Mouse (Mus musculus) liver, embryonic 14.5 days (tissue): Measurements from ENCODE around the gene Atm. TPM values are rescaled to one million over a fixed set of nuclear protein-coding genes. Genes with fewer than 3 reads are reported as not detected.
A peak's percentile ranks its signal among the peaks of the same experiment; 100 is the strongest.

ENCODE experiments used
- ATAC-seq: fragments of 200-750 bp; cut with Nextera tagmentation; 2 replicates; pipeline ENCODE4 v1.8.0; 2017; ENCODE audit warnings: moderate number of reproducible peaks, mild to moderate bottlenecking, moderate library complexity; ENCODE audit not compliant: insufficient read depth
- DNase-seq, 3 experiments: peaks; one replicate each; pipeline ENCODE4 v3.0.0-alpha.2; 2012 to 2013; ENCODE audit warnings: low read depth in 3 of 3, low spot score in 3 of 3
- H3K27ac ChIP-seq: fragments of 300-500 bp; sonication (generic); 2 replicates; pipeline ENCODE4 v1.5.1; 2014; ENCODE audit warnings: moderate library complexity, mild to moderate bottlenecking, control low read depth, inconsistent platforms
- H3K27me3 ChIP-seq: fragments of 300-500 bp; sonication (generic); 2 replicates; pipeline ENCODE4 v1.6.1; 2014; ENCODE audit warnings: mild to moderate bottlenecking, low read length, moderate library complexity; ENCODE audit not compliant: control insufficient read depth, insufficient read depth
- H3K36me3 ChIP-seq: fragments of 300-500 bp; sonication (generic); replicated peaks from 2 replicates; pipeline ENCODE4 v1.6.1; 2014; ENCODE audit warnings: low read depth; ENCODE audit not compliant: control insufficient read depth, insufficient read depth
- H3K4me1 ChIP-seq, 2 experiments: fragments of 200-500 bp in 1 of 2; fragments of 300-500 bp in 1 of 2; sonication (generic) in 1 of 2; replicated peaks; 2 replicates each; pipeline ENCODE4 v1.6.1; 2012 to 2014; ENCODE audit warnings: antibody characterized with exemption in 1 of 2, inconsistent platforms in 1 of 2, low read length in 1 of 2; ENCODE audit not compliant: control insufficient read depth in 2 of 2, insufficient read depth in 2 of 2
- H3K4me2 ChIP-seq: fragments of 300-500 bp; sonication (generic); 2 replicates; pipeline ENCODE4 v1.6.1; 2014; ENCODE audit warnings: low read depth, mild to moderate bottlenecking, control low read depth, moderate library complexity
- H3K4me3 ChIP-seq, 2 experiments: fragments of 200-500 bp in 1 of 2; fragments of 300-500 bp in 1 of 2; sonication (generic) in 1 of 2; 2 replicates each; pipeline ENCODE4 v1.5.1; 2012 to 2014; ENCODE audit warnings: low read depth in 2 of 2, low read length in 2 of 2, mild to moderate bottlenecking in 2 of 2, control low read depth in 1 of 2, inconsistent platforms in 1 of 2, moderate library complexity in 1 of 2; ENCODE audit not compliant: insufficient read depth in 1 of 2
- H3K9ac ChIP-seq: fragments of 300-500 bp; sonication (generic); replicated peaks from 2 replicates; pipeline ENCODE4 v1.6.1; 2014; ENCODE audit warnings: mild to moderate bottlenecking, control low read depth, moderate library complexity
- H3K9me3 ChIP-seq: fragments of 300-500 bp; sonication (generic); 2 replicates; pipeline ENCODE4 v1.6.1; 2016; ENCODE audit warnings: low read length, mixed read lengths; ENCODE audit not compliant: control insufficient read depth
- CTCF ChIP-seq: IDR thresholded peaks from 2 replicates; pipeline ENCODE4 v1.5.1; 2016; ENCODE audit warnings: antibody characterized with exemption, low read depth, control low read depth
- EP300 ChIP-seq: IDR thresholded peaks from 2 replicates; pipeline ENCODE4 v1.6.1; 2016; ENCODE audit warnings: antibody characterized with exemption, low read depth
- WGBS: fragments of 180-500 bp; shearing (Covaris S2); extraction: QIAGEN DNeasy Blood & Tissue Kit; methylation state at CpG from one replicate; pipeline ENCODE4 v1.1.7; 2014; ENCODE audit not compliant: insufficient replicate concordance; 5-methylcytosine and 5-hydroxymethylcytosine counted together
- polyA plus RNA-seq, 2 experiments: library from polyadenylated mRNA; depleted of rRNA in 1 of 2; stranded (reverse) in 1 of 2; unstranded in 1 of 2; fragments of >200 nt; fragmentation: Nextera tagmentation in 1 of 2; extraction: Ambion mirVana in 1 of 2; gene quantifications; 2 replicates each; pipeline versions ENCODE4 v1.2.1 to v1.2.3; 2012 to 2014

The Atm gene
- polyA plus RNA-seq, 2 experiments, result 2.7 to 3.5 TPM

GRCm38 (mm10) chr9:53537336-53537965 is 911 bp upstream of the Atm start:
- peak overlapping the region; percentile 83 to 95 for H3K4me3 ChIP-seq
- H3K27me3 ChIP-seq, result no peaks in the 10 kb centered on the region
- H3K9me3 ChIP-seq, result no peaks in the 10 kb centered on the region
- DNase-seq, result peak in 2 of 3 experiments; percentile 11 to 22
- ATAC-seq, result peak; percentile 33; the same call in 1 of the 2 replicates
- H3K9ac ChIP-seq, result peak overlapping the region; percentile 96
- TF ChIP-seq CTCF (no peak), EP300 (no peak)
- H3K4me1 ChIP-seq, result peaks cover 0 to 4% of the 10 kb centered on the region in 2 experiments; a peak in 3 of 4 replicates
- H3K27ac ChIP-seq, result peak overlapping the region; percentile 68
- peak overlapping the region; percentile 83 for H3K4me2 ChIP-seq
- H3K36me3 ChIP-seq, result no peaks in the 10 kb centered on the region; the same call in 1 of the 2 replicates
- WGBS, result under 1% methylated on average over 32 of the region's 34 CpGs

GRCm38 (mm10) chr9:53535416-53536320 is 872 bp downstream of the Atm start:
- no peak for ATAC-seq
- 10% methylated on average over 17 of the region's 17 CpGs for WGBS

GRCm38 (mm10) chr9:53517373-53518009 is 19.0 kb downstream of the Atm start:
- Histone ChIP-seq H3K9me3 (no peaks in the 10 kb centered on the region), H3K4me1 (no peaks in the 10 kb centered on the region; a peak in 1 of 4 replicates), H3K36me3 (no peaks in the 10 kb centered on the region; the same call in 1 of the 2 replicates), H3K27ac (no peak overlapping the region), H3K4me2 (no peak overlapping the region), H3K27me3 (no peaks in the 10 kb centered on the region), H3K4me3 (no peak overlapping the region), H3K9ac (no peak overlapping the region)
- WGBS, result 72% methylated on average over 9 of the region's 9 CpGs
- DNase-seq (no peak), ATAC-seq (no peak)
- TF ChIP-seq EP300 (no peak), CTCF (no peak)

More at GRCm38 (mm10) chr9:53535416-53536320, 872 bp downstream of the Atm start:
- peak overlapping the region; percentile 65 for H3K9ac ChIP-seq
- H3K4me1 ChIP-seq, result peaks cover 0 to 4% of the 10 kb centered on the region in 2 experiments; a peak in 3 of 4 replicates
- H3K4me2 ChIP-seq, result peak overlapping the region; percentile 96
- TF ChIP-seq EP300 (no peak), CTCF (no peak)
- H3K4me3 ChIP-seq, result peak overlapping the region; percentile 77 to 95
- no peaks in the 10 kb centered on the region for H3K9me3 ChIP-seq
- no peaks in the 10 kb centered on the region for H3K27me3 ChIP-seq
- no peaks in the 10 kb centered on the region; the same call in 1 of the 2 replicates for H3K36me3 ChIP-seq
- peak overlapping the region; percentile 30 for H3K27ac ChIP-seq
- DNase-seq, result peak; percentile 20 to 42 (median 40)

GRCm38 (mm10) chr9:53514091-53514490 is 22.4 kb downstream of the Atm start:
- H3K36me3 ChIP-seq, result no peaks in the 10 kb centered on the region
- no peaks in the 10 kb centered on the region for H3K4me1 ChIP-seq
- no peak for TF ChIP-seq CTCF
- no peak for TF ChIP-seq EP300
- ATAC-seq (no peak), DNase-seq (no peak)
- no peak overlapping the region for H3K27ac ChIP-seq
- H3K27me3 ChIP-seq, result no peaks in the 10 kb centered on the region
- no peak overlapping the region for H3K4me3 ChIP-seq
- H3K4me2 ChIP-seq, result no peak overlapping the region
- H3K9me3 ChIP-seq, result no peaks in the 10 kb centered on the region
- no peak overlapping the region for H3K9ac ChIP-seq
